Mouse (Mus musculus) heart, embryonic 10.5 days (tissue): ENCODE measurements around the gene Klc3. TPM values are rescaled to one million over a fixed set of nuclear protein-coding genes. Genes with fewer than 3 reads are reported as not detected.

ENCODE experiments used
- DNase-seq: peaks from one replicate; pipeline ENCODE4 v3.0.0-alpha.2; 2017; ENCODE audit warnings: low spot score
- H3K27ac ChIP-seq: fragments of 300-500 bp; sonication (generic); 2 replicates; pipeline ENCODE4 v1.5.1; 2016; ENCODE audit warnings: mild to moderate bottlenecking
- H3K27me3 ChIP-seq: fragments of 300-500 bp; sonication (generic); 2 replicates; pipeline ENCODE4 v1.6.1; 2016; ENCODE audit warnings: mild to moderate bottlenecking; ENCODE audit not compliant: poor library complexity, insufficient read depth, severe bottlenecking
- H3K36me3 ChIP-seq: fragments of 300-500 bp; sonication (generic); 2 replicates; pipeline ENCODE4 v1.6.1; 2016; ENCODE audit warnings: mild to moderate bottlenecking, moderate library complexity
- H3K4me1 ChIP-seq: fragments of 300-500 bp; sonication (generic); 2 replicates; pipeline ENCODE4 v1.6.1; 2016; ENCODE audit warnings: mild to moderate bottlenecking
- H3K4me3 ChIP-seq: fragments of 300-500 bp; sonication (generic); 2 replicates; pipeline ENCODE4 v1.5.1; 2016; ENCODE audit warnings: mild to moderate bottlenecking, moderate library complexity
- H3K9me3 ChIP-seq: fragments of 300-500 bp; sonication (generic); 2 replicates; pipeline ENCODE4 v1.6.1; 2016; ENCODE audit warnings: mild to moderate bottlenecking, moderate library complexity
- WGBS: fragments of 180-500 bp; shearing (Covaris S2); methylation state at CpG from one replicate; pipeline ENCODE4 v1.1.7; 2016; 5-methylcytosine and 5-hydroxymethylcytosine counted together
- polyA plus RNA-seq: library from polyadenylated mRNA; unstranded; fragments of >200 nt; fragmentation: Nextera tagmentation; extraction: Ambion mirVana; gene quantifications from 2 replicates; pipeline ENCODE4 v1.2.1, GENCODE M21; 2016

Gene Klc3
- polyA plus RNA-seq, 1 experiment from 2014 or later, result 5.8 TPM

- Histone ChIP-seq H3K4me1 (0 out of 2 replicates have a peak, but pooled peaks cover 2% of the 10 kb centered on the region), H3K4me3 (0 out of 2 replicates have a peak overlapping the region, but pooled peaks have one; percentile 2), H3K36me3 (peaks cover 67% of the 10 kb centered on the region), H3K27me3 (peaks cover 9% of the 10 kb centered on the region; the same call in 1 of the 2 replicates), H3K27ac (no peak overlapping the region), H3K9me3 (no peaks in the 10 kb centered on the region)
- 70% methylated on average over 6 of the region's 6 CpGs for WGBS
- DNase-seq, result no peak
Observed at GRCm38 (mm10) chr7:19426349-19426748, 22.4 kb upstream of the Klc3 start.

GRCm38 (mm10) chr7:19424051-19424450, 20.1 kb upstream of the Klc3 start:
- WGBS, result 57% methylated on average over 4 of the region's 4 CpGs
- no peak for DNase-seq
- Histone ChIP-seq H3K4me3 (no peak overlapping the region), H3K27me3 (peaks cover 31% of the 10 kb centered on the region), H3K36me3 (peaks cover 44% of the 10 kb centered on the region), H3K27ac (no peak overlapping the region), H3K4me1 (peaks cover 15% of the 10 kb centered on the region), H3K9me3 (no peaks in the 10 kb centered on the region)

GRCm38 (mm10) chr7:19423083-19423482, 19.2 kb upstream of the Klc3 start:
- Histone ChIP-seq H3K36me3 (peaks cover 35% of the 10 kb centered on the region), H3K27me3 (peaks cover 40% of the 10 kb centered on the region), H3K27ac (no peak overlapping the region), H3K4me3 (no peak overlapping the region), H3K9me3 (no peaks in the 10 kb centered on the region; the same call in 1 of the 2 replicates), H3K4me1 (peaks cover 15% of the 10 kb centered on the region)
- WGBS, result 86% methylated on average over 3 of the region's 3 CpGs
- no peak for DNase-seq

- Histone ChIP-seq H3K4me3 (peak overlapping the region; percentile 57), H3K27ac (no peak overlapping the region), H3K9me3 (no peaks in the 10 kb centered on the region; the same call in 1 of the 2 replicates), H3K36me3 (peaks cover 14% of the 10 kb centered on the region), H3K27me3 (peaks cover 57% of the 10 kb centered on the region), H3K4me1 (peaks cover 26% of the 10 kb centered on the region)
- WGBS, result 12% methylated on average over 43 of the region's 43 CpGs
- DNase-seq, result peak; percentile 96
Observed at GRCm38 (mm10) chr7:19420821-19421636, 17.1 kb upstream of the Klc3 start.

DNA sequence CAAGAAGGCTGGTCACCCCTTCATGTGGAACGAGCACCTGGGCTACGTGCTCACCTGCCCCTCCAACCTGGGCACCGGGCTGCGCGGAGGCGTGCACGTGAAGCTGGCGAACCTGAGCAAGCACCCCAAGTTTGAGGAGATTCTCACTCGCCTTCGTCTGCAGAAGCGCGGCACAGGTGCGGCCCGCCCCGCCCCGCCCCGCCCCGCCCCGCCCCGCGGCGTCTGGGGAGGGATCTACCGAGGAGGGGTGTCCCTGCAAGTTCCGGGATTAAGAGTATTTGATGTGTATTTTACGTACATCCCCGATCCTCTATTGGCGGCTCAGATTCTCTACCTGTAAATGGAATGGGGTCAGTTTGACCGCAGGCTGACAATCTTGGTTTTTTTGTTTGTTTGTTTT, 16.2 kb upstream of the Klc3 start:
- H3K27me3 ChIP-seq, result peaks cover 62% of the 10 kb centered on the region
- DNase-seq, result no peak
- no peaks in the 10 kb centered on the region; the same call in 1 of the 2 replicates for H3K9me3 ChIP-seq
- peaks cover 5% of the 10 kb centered on the region for H3K36me3 ChIP-seq
- H3K4me3 ChIP-seq, result peak overlapping the region; percentile 38
- no peak overlapping the region for H3K27ac ChIP-seq
- WGBS, result 6% methylated on average over 28 of the region's 28 CpGs
- peaks cover 26% of the 10 kb centered on the region for H3K4me1 ChIP-seq

DNA sequence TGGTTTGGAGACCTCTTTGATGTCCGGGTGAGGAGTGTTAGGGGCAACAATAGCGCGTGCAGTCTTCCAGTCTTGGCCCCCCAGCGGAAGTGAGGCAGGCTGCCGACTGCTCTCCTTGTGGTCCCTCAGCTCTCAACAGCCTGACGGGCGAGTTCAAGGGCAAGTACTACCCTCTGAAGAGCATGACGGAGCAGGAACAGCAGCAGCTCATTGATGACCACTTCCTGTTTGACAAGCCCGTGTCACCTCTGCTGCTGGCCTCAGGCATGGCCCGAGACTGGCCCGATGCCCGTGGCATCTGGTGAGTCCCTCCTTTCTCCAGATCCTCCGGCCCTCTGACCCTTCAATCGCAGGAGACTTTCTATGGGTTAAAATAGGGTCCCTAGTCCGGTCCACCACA, 12.7 kb upstream of the Klc3 start:
- 0 out of 2 replicates have a peak overlapping the region, but pooled peaks have one; percentile 5 for H3K4me3 ChIP-seq
- DNase-seq, result no peak
- H3K4me1 ChIP-seq, result peaks cover 32% of the 10 kb centered on the region
- no peaks in the 10 kb centered on the region for H3K36me3 ChIP-seq
- no peaks in the 10 kb centered on the region; the same call in 1 of the 2 replicates for H3K9me3 ChIP-seq
- WGBS, result 57% methylated on average over 15 of the region's 15 CpGs
- peak overlapping the region; percentile 59 for H3K27ac ChIP-seq
- peaks cover 66% of the 10 kb centered on the region for H3K27me3 ChIP-seq

- WGBS, result 79% methylated on average over 3 of the region's 3 CpGs
- H3K9me3 ChIP-seq, result no peaks in the 10 kb centered on the region; the same call in 1 of the 2 replicates
- no peaks in the 10 kb centered on the region for H3K36me3 ChIP-seq
- H3K4me1 ChIP-seq, result peaks cover 42% of the 10 kb centered on the region
- H3K27me3 ChIP-seq, result peaks cover 36% of the 10 kb centered on the region
- H3K4me3 ChIP-seq, result no peak overlapping the region
- no peak for DNase-seq
- no peak overlapping the region for H3K27ac ChIP-seq
Observed at GRCm38 (mm10) chr7:19413525-19413924, 9.6 kb upstream of the Klc3 start.

DNA sequence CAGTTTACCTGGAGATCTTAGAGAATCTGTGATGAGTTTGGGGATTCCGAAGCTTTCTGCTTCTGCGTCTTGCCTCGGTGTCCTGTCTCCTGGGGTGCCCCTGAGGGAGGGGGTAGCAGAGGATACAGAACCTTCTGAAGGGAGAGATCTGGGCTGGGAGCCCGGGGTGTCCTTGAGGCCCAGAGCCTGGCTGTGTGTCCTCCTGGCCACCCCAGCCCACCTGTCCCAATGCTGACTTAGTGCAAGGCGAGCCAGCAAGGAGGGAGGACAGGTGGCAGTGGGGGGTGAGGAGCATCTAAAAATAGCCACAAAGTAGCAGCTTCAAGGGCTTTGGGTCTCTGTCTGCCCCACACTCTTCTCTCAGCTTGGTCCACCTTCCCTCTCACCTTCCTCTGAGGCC, 7.9 kb upstream of the Klc3 start:
- Histone ChIP-seq H3K9me3 (no peaks in the 10 kb centered on the region; the same call in 1 of the 2 replicates), H3K27me3 (peaks cover 19% of the 10 kb centered on the region; the same call in 1 of the 2 replicates), H3K36me3 (no peaks in the 10 kb centered on the region), H3K27ac (peak overlapping the region; percentile 87), H3K4me3 (no peak overlapping the region), H3K4me1 (peaks cover 38% of the 10 kb centered on the region)
- WGBS, result 72% methylated on average over 5 of the region's 5 CpGs
- no peak for DNase-seq

GRCm38 (mm10) chr7:19410766-19411344, 7.0 kb upstream of the Klc3 start:
- no peak for DNase-seq
- Histone ChIP-seq H3K27me3 (peaks cover 20% of the 10 kb centered on the region; the same call in 1 of the 2 replicates), H3K4me3 (no peak overlapping the region), H3K9me3 (no peaks in the 10 kb centered on the region; the same call in 1 of the 2 replicates), H3K4me1 (peaks cover 31% of the 10 kb centered on the region), H3K36me3 (no peaks in the 10 kb centered on the region), H3K27ac (peak overlapping the region; percentile 87)
- 78% methylated on average over 11 of the region's 11 CpGs for WGBS

DNA sequence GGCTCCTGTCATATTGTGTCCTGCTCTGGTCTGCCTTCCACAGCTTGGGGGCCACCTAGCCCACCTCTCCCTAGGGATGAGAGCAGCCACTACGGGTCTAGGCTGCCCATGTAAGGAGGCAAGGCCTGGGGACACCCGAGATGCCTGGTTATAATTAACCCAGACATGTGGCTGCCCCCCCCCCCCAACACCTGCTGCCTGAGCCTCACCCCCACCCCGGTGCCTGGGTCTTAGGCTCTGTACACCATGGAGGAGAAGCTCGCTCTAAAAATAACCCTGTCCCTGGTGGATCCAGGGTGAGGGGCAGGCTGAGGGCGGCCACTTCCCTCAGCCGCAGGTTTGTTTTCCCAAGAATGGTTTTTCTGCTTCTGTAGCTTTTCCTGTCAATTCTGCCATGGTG, 5.8 kb upstream of the Klc3 start:
- Histone ChIP-seq H3K4me1 (peaks cover 31% of the 10 kb centered on the region), H3K4me3 (peak overlapping the region; percentile 22), H3K27me3 (peaks cover 18% of the 10 kb centered on the region), H3K9me3 (no peaks in the 10 kb centered on the region; the same call in 1 of the 2 replicates), H3K27ac (peak overlapping the region; percentile 87), H3K36me3 (no peaks in the 10 kb centered on the region)
- WGBS, result 30% methylated on average over 6 of the region's 6 CpGs
- DNase-seq, result peak; percentile 87

GRCm38 (mm10) chr7:19405417-19405816, 1.5 kb upstream of the Klc3 start:
- Histone ChIP-seq H3K36me3 (no peaks in the 10 kb centered on the region), H3K27ac (peak overlapping the region; percentile 42; the same call in 1 of the 2 replicates), H3K9me3 (0 out of 2 replicates have a peak, but pooled peaks cover 7% of the 10 kb centered on the region), H3K27me3 (peaks cover 51% of the 10 kb centered on the region), H3K4me3 (peak overlapping the region; percentile 40), H3K4me1 (peaks cover 22% of the 10 kb centered on the region)
- peak; percentile 92 for DNase-seq
- 2% methylated on average over 19 of the region's 19 CpGs for WGBS

- Histone ChIP-seq H3K27ac (peak within 1 kb of the TSS; percentile 76), H3K4me3 (peak within 1 kb of the TSS; percentile 75), H3K9me3 (0 out of 2 replicates have a peak, but pooled peaks cover 7% of the 10 kb centered on the region), H3K4me1 (peaks cover 19% of the 10 kb centered on the region), H3K27me3 (peaks cover 61% of the 10 kb centered on the region), H3K36me3 (no peaks in the 10 kb centered on the region)
- DNase-seq, result no peak
- 50% methylated on average over 7 of the region's 7 CpGs for WGBS
Observed at GRCm38 (mm10) chr7:19404476-19404875, 572 bp upstream of the Klc3 start, which contains the start of gene Ckm. TSS of gene Ckm (plus strand) at chr7:19404776.
